Mouse (Mus musculus): ENCODE data around the gene Lama2.
A peak's percentile ranks its signal among the peaks of the same experiment; 100 is the strongest.

Gene Lama2

GRCm38 (mm10) chr10:27619658-27620057 is at the start of gene Lama2:
Gene Lama2, minus strand, starts transcription at chr10:27619758.
- no peak for DNase-seq (ENCODE audit: low spot score in 2 of 2)

DNA sequence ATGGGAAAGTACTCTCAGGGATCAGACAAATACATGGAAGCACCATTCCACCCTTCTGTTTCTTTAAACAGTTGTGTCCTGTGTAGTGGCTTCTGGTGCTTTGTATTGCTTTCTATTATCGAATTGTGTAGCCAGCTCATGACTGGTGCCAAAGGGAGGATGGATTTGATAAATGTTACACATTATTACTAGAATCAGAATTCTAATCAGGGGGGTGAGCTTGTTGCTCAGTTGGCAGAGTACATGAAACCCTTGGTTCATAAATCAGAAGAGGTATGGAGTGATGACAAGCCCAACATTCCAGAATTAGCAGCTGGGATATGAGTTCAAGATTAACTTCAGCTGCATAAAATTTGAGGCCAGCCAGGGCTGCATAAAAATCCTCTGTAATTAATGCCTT is 44.8 kb upstream of the Lama2 start:
- no peak for DNase-seq (ENCODE audit: low spot score in 2 of 2)

- no peak for DNase-seq (ENCODE audit: low spot score in 2 of 2)
Measured at GRCm38 (mm10) chr10:27663396-27663795, 43.8 kb upstream of the Lama2 start.

DNA sequence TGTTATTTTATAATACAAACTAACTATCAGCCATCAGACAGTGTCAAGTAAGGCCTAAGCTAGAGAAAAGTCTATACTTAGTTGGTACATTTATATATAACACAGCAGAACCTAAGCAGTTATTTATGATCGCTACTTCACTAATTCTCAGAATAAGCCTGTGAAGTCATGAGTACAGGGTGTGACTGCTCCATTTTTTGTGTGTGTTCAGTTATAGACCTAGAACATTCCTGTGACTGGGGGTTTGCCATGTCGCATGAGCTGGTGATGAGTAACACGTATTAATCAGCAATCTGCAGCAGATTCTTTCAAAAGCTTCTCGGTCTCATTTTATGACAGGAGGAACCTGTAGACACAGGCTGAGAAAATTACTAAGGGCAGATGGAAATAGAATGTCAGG is 34.6 kb upstream of the Lama2 start:
- peak in 1 of 2 experiments; percentile 8 for DNase-seq (ENCODE audit: low spot score in 2 of 2)

DNA sequence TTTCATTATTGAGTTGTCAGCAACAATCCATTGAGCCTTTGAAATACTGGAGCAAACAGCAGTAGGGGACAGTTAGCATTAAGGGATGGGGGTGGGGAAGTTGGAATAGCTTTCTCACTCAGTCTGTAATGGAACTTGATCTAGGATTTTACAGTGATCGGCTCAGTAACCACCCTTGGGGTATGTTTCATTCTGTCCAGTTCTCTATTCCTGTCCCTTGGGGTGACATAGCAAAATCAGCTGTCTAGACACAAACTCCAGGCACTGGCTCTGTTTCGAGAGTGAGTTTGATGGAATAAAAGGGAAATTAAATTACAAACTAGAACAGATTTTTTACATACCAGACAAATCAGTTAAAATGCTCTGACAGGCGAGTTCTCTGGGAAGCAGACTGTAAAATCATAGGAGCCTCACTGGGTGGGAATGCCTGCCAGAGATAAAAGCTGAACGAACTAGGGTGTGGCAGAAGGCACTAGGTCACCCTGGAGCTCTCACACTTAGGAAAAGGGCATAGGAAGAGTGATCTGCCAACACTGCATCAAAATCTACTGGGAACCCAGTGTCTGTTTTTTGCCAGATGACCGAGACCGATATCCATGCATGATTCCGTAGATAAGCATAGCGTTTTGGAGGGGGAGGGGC is 33.3 kb upstream of the Lama2 start:
- peak in 1 of 2 experiments; percentile 4 for DNase-seq (ENCODE audit: low spot score in 2 of 2)

- no peak for DNase-seq (ENCODE audit: low spot score in 2 of 2)
Measured at GRCm38 (mm10) chr10:27635721-27636120, 16.2 kb upstream of the Lama2 start.

DNA sequence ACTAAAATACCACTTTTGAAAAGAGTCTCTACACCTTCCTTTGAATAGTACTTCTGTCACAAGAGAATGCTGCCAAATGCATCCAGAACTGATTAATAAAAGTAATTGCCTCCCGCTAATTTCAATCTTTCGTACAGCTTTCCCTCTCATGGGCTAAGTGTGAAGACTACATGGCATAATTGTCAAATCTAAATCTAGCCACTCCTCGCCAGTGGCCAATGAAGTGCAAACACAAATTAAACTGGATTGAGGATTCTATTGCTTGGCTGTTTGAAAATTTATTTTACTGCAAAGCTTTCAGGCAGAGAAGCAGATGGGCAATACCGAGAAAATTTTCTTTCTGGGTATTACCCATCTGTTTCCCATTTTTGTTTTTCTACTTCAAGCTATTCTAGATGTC is 11.4 kb upstream of the Lama2 start:
- DNase-seq (ENCODE audit: low spot score in 2 of 2): no peak

DNA sequence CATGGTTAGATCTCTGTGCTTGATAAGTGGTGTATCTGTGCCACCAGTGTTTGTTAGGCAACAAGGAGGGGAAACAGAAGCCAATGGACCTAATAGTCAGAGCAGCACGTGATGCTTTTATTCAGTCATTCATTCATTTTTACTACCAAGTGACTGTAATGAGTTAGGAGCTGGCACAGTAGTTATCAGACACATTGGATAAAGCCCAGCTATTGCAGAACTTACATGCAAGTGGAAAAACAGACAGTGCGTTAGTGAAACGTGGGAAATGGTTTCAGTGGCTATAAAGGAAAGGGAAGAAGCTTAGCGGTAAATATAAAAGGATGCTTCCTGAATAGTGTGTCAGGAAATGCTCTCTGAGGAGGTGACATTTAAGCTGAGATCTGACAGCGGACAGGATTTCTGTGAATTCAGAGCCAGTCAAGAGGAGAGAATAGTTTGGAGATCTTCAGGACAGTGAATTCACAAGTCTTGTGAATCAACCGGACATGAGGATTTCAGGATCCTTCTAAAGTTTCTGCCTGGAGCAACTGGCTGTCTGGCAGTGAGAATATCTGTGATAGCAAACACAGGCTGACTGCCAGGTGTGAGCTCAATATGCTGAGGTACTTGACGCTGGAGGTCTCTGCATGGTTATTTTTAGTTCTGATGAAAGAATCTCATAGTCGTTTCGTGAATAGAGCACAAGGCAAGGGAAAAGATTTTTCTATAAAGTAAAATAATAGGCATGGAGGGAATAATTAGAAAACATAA is 2.3 kb upstream of the Lama2 start:
- DNase-seq (ENCODE audit: low spot score in 2 of 2): no peak

DNA sequence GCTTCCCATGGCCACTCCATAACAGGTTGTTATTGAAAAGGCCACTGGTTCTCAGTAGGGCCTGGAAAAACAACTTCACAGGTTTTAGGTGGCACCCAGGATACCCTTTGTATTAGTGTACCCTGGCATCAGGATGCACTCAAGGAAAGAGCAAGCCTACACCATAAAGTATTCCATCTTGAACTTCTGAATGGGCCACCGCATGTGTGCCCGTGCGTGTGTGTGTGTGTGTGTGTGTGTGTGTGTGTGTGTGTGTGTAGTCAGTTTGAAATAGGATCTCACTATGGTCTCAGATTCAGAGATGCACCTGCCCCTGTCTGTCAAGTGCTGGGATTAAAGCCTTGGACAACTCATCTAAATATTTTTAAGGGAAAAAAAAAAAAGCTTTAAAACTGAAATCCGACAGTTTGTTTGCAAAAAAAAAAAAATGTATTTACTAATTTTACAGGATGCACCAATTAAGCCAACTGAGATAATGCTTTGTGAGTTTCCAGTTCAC is 2.0 kb downstream of the Lama2 start:
- no peak for DNase-seq (ENCODE audit: low spot score in 2 of 2)

- no peak for DNase-seq (ENCODE audit: low spot score in 2 of 2)
Measured at GRCm38 (mm10) chr10:27616641-27617415, 2.7 kb downstream of the Lama2 start.

GRCm38 (mm10) chr10:27595675-27596074 is 23.9 kb downstream of the Lama2 start:
- DNase-seq (ENCODE audit: low spot score in 2 of 2): no peak

DNA sequence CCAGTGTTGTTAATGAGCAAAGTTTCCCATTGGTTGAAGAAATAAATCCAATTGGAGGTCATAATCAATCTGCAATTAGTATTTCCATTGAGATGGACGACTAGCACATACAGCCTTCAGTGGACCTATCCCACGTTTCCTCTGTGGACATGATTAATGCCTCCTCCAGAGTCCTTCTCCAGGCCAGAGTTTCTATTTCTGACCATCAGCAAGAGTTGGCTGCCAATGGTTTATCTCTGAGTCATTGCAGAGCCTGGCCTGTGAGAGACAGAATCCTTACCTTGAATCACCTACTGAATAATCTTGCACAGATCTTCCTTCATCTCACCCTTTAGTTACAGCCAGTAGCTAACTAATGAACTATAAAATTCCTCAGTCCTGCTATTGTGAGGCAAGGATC is 86.3 kb downstream of the Lama2 start:
- DNase-seq (ENCODE audit: low spot score in 2 of 2): no peak

DNA sequence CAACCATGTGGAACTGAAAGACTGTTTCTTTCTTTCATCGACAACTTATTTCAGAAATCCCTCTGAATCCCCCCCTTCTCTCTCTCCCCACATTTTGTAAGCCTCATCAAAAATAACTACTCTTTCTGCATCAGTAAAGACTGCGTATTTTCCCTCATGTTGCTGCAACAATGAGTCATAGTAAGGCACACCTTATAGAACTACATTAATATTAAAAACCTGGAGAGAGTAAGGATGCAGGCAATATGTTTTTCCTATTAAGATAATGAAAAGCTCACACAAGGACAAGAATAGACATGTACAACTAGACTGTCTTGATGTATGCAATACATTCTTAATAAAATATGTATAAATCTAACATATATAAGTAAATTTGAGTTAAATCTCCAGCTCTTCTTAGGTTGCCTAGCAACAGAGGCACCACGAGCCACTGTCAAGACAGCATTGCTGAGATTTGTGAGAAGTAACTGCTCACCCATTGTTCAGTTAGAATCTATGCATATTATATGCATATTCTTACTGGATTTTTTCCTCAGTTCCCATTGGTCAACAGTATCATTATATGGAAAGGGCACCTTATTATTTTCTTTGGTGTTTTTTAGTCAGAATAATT is 110.6 kb downstream of the Lama2 start:
- DNase-seq (ENCODE audit: low spot score in 2 of 2): no peak

DNA sequence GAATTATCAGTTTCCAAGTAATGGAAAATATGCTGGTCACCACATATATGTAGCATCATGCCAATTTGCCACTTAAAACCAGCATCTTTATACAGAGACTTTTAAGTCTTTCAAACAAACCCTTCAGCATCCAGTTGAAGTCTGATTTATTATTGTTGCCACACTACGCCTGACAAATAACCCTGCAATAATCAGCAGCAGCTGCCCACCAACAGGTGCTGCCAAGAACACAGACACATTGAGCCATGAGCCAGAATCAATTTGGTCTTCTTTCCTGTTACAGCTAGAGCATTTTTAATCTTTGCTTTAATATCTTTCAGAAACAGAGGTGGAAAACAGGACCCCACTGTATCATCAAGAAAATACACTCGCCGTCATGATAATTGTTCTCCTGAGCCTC is 118.7 kb downstream of the Lama2 start:
- no peak for DNase-seq (ENCODE audit: low spot score in 2 of 2)

GRCm38 (mm10) chr10:27488452-27488851 is 131.1 kb downstream of the Lama2 start:
- no peak for DNase-seq (ENCODE audit: low spot score in 2 of 2)

GRCm38 (mm10) chr10:27484041-27484440 is 135.5 kb downstream of the Lama2 start:
- peak in 1 of 2 experiments; percentile 13 for DNase-seq (ENCODE audit: low spot score in 2 of 2)

DNA sequence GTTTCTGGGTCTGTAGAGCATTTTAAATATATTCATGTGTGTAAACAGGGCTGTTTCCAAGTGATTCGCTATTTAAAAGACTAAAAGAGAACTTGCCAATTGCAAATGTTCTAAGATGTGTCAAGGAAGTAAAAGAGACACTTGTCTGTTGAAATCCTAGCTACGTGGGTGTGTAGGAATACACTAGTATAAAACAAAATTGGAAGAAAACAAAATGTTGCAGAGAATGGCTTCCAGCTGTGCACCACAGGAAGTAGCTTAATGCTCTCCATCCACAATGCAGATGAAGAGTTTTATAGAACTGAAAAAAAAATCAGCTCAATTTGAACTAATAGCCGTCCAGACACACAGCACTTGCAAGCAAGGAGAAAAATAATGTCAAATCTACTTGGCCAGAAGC is 144.0 kb downstream of the Lama2 start:
- no peak for DNase-seq (ENCODE audit: low spot score in 2 of 2)

- no peak for DNase-seq (ENCODE audit: low spot score in 2 of 2)
Measured at GRCm38 (mm10) chr10:27468274-27468673, 151.3 kb downstream of the Lama2 start.

DNA sequence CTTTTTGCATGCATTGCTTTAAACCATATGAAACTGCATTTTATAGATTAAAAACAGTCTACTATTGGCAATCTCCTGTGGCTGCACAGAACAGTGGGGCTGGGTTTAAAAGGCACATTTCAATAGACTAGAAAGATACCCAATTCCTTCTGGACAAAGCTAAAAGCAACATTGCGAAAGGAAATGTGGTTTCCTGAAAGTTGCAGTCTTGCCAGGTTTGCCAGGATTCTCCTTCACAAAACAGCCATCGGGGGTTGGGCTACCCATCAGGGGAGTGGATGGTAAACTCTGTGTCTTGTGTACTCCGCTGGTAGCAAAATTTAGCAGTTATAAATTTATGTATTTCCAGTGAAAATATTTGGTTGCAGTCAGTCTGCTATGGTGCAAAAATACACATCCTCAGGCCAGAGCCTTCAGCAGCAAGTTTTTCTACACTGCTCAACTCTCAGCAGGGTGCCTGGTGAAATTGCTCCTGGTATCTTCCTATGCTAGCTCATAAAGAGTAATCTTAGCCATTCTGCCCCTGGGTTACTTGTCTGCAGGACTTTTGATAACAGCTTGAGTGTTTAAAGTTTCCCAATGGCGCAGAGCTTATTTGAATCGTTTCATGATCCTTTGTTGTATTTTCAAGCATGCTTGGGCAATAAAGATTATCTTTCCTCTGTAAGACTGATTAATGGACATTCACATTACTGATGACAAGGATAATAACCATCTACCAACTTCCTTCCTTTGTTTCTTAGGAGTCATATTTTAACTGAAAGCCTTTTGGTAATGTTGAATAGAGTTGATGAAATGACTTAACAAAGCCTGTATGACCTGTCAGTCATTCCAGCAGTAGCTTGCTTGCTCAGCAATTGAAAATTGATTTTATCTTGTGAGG is 205.7 kb downstream of the Lama2 start:
- no peak for DNase-seq (ENCODE audit: low spot score in 2 of 2)

GRCm38 (mm10) chr10:27390753-27391152 is 228.8 kb downstream of the Lama2 start:
- no peak for DNase-seq (ENCODE audit: low spot score in 2 of 2)

GRCm38 (mm10) chr10:27387531-27387930 is 232.0 kb downstream of the Lama2 start:
- DNase-seq (ENCODE audit: low spot score in 2 of 2): no peak
